Mouse (Mus musculus): ENCODE results near the gene Bod1l. TPM values are rescaled to one million over a fixed set of nuclear protein-coding genes. Genes with fewer than 3 reads are reported as not detected.

Gene Bod1l
- polyA plus RNA-seq, 1 experiment: 3.6 TPM

DNA sequence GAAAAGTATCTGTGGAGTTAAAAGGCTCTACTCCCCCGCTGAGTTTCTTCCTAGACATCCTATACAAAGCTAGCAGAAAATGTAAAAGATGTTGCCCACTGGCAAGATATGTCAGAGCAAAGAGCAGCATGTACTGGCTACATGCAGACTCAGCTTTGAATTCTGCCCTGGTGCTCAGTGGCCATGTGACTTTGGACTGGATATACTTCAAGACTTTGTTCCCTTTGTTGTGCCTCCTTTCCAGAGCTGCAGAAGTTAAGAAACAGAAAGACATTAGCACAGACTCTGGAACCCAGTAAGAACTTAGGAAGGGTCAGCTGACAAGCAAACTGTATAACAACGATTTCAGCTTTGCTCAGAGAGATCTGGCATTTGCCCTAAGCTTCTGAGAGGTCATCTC lies 14.0 kb downstream of the Bod1l start:
- DNase-seq: peak; percentile 24
- TF ChIP-seq POLR2A (IDR thresholded peaks at IDR 0.05; ENCODE audit: low read depth, low read length): no peak
- no peak for TF ChIP-seq CTCF (conservative IDR thresholded peaks at IDR 0.05; ENCODE audit: insufficient read depth, insufficient read length, low read depth, low read length)
- WGBS: 79% methylated on average over 2 of the region's 2 CpGs
- Histone ChIP-seq H3K4me1 (ENCODE audit: control insufficient read depth, insufficient read depth, low read length) (no peaks in the 10 kb centered on the region), H3K27me3 (replicated peaks; ENCODE audit: control insufficient read depth, insufficient read depth, low read length) (no peaks in the 10 kb centered on the region), H3K4me3 (ENCODE audit: insufficient read depth, low read depth, low read length) (no peak overlapping the region), H3K36me3 (ENCODE audit: control insufficient read depth, insufficient read depth, low read length) (peaks cover 11% of the 10 kb centered on the region), H3K27ac (ENCODE audit: insufficient read depth, low read depth, low read length) (no peak overlapping the region)

DNA sequence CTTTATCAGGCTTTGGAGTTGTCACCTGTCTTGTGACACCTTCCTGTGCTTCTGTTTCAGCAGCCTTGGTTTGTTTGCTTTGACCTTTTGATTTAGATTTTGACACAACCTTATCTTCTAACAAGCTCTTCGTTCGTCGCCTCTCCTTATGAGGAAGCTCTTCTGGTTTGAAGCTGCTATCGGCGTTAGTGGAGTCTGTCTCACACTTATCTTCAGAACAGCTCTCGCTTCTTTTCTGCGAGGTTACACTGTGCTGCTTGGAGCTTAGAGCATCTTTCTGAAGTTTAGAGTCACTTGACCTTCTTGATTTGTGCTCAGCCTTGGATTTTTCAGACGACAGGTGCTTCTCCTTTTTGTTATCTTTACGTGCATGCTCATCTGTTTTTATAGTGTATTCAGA lies 23.0 kb downstream of the Bod1l start:
- 95% methylated on average over 9 of the region's 9 CpGs for WGBS
- Histone ChIP-seq H3K27ac (ENCODE audit: insufficient read depth, low read depth, low read length) (no peak overlapping the region), H3K36me3 (ENCODE audit: control insufficient read depth, insufficient read depth, low read length) (peaks cover 19% of the 10 kb centered on the region), H3K4me3 (ENCODE audit: insufficient read depth, low read depth, low read length) (no peak overlapping the region), H3K27me3 (replicated peaks; ENCODE audit: control insufficient read depth, insufficient read depth, low read length) (no peaks in the 10 kb centered on the region), H3K4me1 (ENCODE audit: control insufficient read depth, insufficient read depth, low read length) (no peaks in the 10 kb centered on the region)
- no peak for DNase-seq
- TF ChIP-seq POLR2A (IDR thresholded peaks at IDR 0.05; ENCODE audit: low read depth, low read length): no peak
- TF ChIP-seq CTCF (conservative IDR thresholded peaks at IDR 0.05; ENCODE audit: insufficient read depth, insufficient read length, low read depth, low read length): no peak

DNA sequence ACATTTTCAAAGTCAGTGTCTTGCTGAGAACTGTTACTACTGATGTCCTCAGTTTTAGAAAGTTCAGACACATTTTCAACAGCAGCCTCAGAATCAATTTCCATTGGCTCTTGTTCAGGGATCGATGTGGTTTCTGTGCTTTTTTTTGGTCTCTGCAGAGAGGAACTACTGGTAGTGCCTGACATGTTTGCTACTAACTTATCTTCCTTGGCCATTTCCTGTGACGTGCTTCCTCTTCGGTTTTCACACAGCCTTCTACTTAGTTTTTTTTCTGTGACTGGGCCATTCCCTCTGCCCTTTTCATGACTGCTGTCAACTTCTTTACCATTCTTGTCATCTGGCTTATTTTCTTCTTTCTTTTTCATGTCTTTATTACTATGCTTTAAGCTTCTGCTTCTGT lies 23.6 kb downstream of the Bod1l start:
- Histone ChIP-seq H3K27me3 (replicated peaks; ENCODE audit: control insufficient read depth, insufficient read depth, low read length) (no peaks in the 10 kb centered on the region), H3K4me3 (ENCODE audit: insufficient read depth, low read depth, low read length) (no peak overlapping the region), H3K27ac (ENCODE audit: insufficient read depth, low read depth, low read length) (no peak overlapping the region), H3K4me1 (ENCODE audit: control insufficient read depth, insufficient read depth, low read length) (no peaks in the 10 kb centered on the region), H3K36me3 (ENCODE audit: control insufficient read depth, insufficient read depth, low read length) (peaks cover 18% of the 10 kb centered on the region)
- no peak for DNase-seq
- TF ChIP-seq POLR2A (IDR thresholded peaks at IDR 0.05; ENCODE audit: low read depth, low read length) (no peak), CTCF (conservative IDR thresholded peaks at IDR 0.05; ENCODE audit: insufficient read depth, insufficient read length, low read depth, low read length) (no peak)
- WGBS: 79% methylated on average over 3 of the region's 3 CpGs

DNA sequence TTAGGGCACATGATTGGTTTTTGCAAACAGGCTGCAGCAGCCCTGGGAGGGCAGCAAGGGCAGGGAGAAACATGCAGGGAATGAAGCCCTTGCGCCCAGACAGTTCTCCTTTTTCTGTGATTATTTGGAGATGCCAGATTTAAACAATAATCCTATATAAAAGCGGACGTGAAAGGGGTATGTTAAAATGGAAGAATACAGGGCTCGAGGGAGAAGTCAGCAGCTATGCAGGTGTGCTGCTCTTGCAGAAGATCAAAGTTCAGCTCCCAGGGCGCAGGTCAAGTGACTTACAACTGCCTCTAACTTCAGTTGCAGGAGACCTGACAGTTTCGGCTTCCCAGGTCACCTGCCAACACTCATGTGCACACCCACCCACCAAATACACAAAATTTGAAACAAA lies 31.6 kb downstream of the Bod1l start:
- 71% methylated on average over 6 of the region's 6 CpGs for WGBS
- H3K36me3 ChIP-seq (ENCODE audit: control insufficient read depth, insufficient read depth, low read length): peaks cover 1% of the 10 kb centered on the region
- no peaks in the 10 kb centered on the region for H3K4me1 ChIP-seq (ENCODE audit: control insufficient read depth, insufficient read depth, low read length)
- TF ChIP-seq POLR2A (IDR thresholded peaks at IDR 0.05; ENCODE audit: low read depth, low read length) (no peak), CTCF (conservative IDR thresholded peaks at IDR 0.05; ENCODE audit: insufficient read depth, insufficient read length, low read depth, low read length) (no peak)
- no peaks in the 10 kb centered on the region for H3K27me3 ChIP-seq (replicated peaks; ENCODE audit: control insufficient read depth, insufficient read depth, low read length)
- H3K4me3 ChIP-seq (ENCODE audit: insufficient read depth, low read depth, low read length): no peak overlapping the region
- H3K27ac ChIP-seq (ENCODE audit: insufficient read depth, low read depth, low read length): no peak overlapping the region
- DNase-seq: peak; percentile 8

DNA sequence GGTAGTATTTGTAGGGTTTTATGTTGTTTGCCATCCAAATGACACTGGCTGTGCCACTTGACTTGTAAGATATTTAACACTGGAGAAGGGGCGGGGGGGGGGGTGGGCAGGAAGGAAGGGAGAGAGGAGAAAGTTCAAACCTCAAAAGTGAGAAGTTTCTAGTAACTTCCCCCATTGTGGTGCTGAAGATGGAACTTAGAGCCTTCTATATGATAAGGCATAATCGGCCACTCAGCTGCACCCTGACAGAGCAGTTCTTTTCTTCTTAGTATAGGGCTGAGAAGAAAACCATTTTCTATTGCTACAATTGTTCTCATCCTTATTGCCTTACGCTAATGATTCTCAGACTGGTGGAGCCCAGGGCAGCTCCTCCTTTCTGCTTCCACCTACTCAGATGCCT lies 32.8 kb downstream of the Bod1l start:
- DNase-seq: no peak
- TF ChIP-seq POLR2A (IDR thresholded peaks at IDR 0.05; ENCODE audit: low read depth, low read length) (no peak), CTCF (conservative IDR thresholded peaks at IDR 0.05; ENCODE audit: insufficient read depth, insufficient read length, low read depth, low read length) (no peak)
- 82% methylated on average over 3 of the region's 3 CpGs for WGBS
- Histone ChIP-seq H3K36me3 (ENCODE audit: control insufficient read depth, insufficient read depth, low read length) (peaks cover 1% of the 10 kb centered on the region), H3K27me3 (replicated peaks; ENCODE audit: control insufficient read depth, insufficient read depth, low read length) (no peaks in the 10 kb centered on the region), H3K4me1 (ENCODE audit: control insufficient read depth, insufficient read depth, low read length) (no peaks in the 10 kb centered on the region), H3K4me3 (ENCODE audit: insufficient read depth, low read depth, low read length) (no peak overlapping the region), H3K27ac (ENCODE audit: insufficient read depth, low read depth, low read length) (no peak overlapping the region)

DNA sequence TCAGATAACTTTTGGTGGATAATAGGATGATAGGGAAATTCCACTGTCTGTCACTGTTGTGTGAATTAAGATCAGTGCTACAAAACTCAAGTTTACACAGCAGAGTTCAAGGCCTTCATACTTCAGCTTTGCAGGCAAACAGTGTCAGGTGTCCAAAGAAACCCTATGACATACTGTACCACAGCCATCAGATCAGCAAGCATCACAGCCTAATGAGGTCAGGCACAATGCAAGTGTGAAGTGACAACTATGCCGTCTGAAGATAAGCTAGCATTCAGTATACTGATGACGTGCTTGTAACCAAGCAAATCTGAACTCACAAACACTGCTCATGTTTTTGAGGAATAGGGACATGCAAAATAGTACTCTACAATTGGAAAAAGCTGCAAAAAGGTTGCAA lies 36.7 kb downstream of the Bod1l start:
- Histone ChIP-seq H3K27ac (ENCODE audit: insufficient read depth, low read depth, low read length) (no peak overlapping the region), H3K4me1 (ENCODE audit: control insufficient read depth, insufficient read depth, low read length) (no peaks in the 10 kb centered on the region), H3K4me3 (ENCODE audit: insufficient read depth, low read depth, low read length) (no peak overlapping the region), H3K36me3 (ENCODE audit: control insufficient read depth, insufficient read depth, low read length) (peaks cover 2% of the 10 kb centered on the region), H3K27me3 (replicated peaks; ENCODE audit: control insufficient read depth, insufficient read depth, low read length) (no peaks in the 10 kb centered on the region)
- no peak for DNase-seq
- no peak for TF ChIP-seq POLR2A (IDR thresholded peaks at IDR 0.05; ENCODE audit: low read depth, low read length)
- no peak for TF ChIP-seq CTCF (conservative IDR thresholded peaks at IDR 0.05; ENCODE audit: insufficient read depth, insufficient read length, low read depth, low read length)
- 88% methylated on average over 2 of the region's 2 CpGs for WGBS

DNA sequence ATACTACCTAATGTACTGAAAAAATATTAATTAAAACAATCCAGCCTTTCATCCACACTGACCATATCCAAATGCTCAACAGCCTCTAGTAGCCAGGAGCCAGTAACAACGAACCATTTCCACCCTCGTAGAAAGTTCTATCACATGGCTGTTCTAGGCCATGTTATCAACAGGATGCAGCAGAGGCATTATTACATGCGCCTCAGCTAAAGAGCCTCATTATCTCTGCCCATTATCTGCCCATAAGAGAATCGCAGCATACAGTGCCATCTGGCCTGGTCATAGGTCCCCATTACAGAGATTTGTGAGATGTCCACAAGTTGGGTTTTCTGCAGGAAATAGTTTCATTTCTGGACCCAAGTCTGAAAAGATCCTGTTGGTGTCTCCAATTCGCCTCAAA lies 37.9 kb downstream of the Bod1l start:
- 87% methylated on average over 5 of the region's 5 CpGs for WGBS
- no peak overlapping the region for H3K4me3 ChIP-seq (ENCODE audit: insufficient read depth, low read depth, low read length)

DNA sequence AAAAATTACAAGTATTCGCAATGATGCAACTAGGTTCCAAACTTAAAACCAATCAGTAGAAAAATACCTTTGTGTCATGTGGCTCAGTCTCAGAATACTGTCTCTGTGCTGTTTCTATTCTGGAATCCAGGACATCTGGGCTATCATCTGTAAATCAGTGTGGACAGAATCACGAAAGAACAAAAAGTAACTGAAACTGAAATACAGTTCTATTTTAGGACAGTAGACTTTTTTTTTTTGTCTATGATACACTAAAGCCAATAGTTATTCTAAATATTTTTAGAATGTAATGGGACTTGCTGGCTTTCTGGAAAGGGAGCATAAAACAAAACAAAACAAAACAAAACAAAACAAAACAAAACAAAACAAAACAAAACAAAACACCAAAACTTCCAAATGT lies 39.0 kb downstream of the Bod1l start:
- Histone ChIP-seq H3K4me1 (ENCODE audit: control insufficient read depth, insufficient read depth, low read length) (no peaks in the 10 kb centered on the region), H3K27ac (ENCODE audit: insufficient read depth, low read depth, low read length) (no peak overlapping the region), H3K36me3 (ENCODE audit: control insufficient read depth, insufficient read depth, low read length) (peaks cover 3% of the 10 kb centered on the region), H3K27me3 (replicated peaks; ENCODE audit: control insufficient read depth, insufficient read depth, low read length) (no peaks in the 10 kb centered on the region), H3K4me3 (ENCODE audit: insufficient read depth, low read depth, low read length) (no peak overlapping the region)
- 87% methylated on average over 2 of the region's 2 CpGs for WGBS
- TF ChIP-seq POLR2A (IDR thresholded peaks at IDR 0.05; ENCODE audit: low read depth, low read length) (no peak), CTCF (conservative IDR thresholded peaks at IDR 0.05; ENCODE audit: insufficient read depth, insufficient read length, low read depth, low read length) (no peak)
- no peak for DNase-seq

More for the DNA sequence above, 37.9 kb downstream of the Bod1l start:
- DNase-seq: no peak
- TF ChIP-seq CTCF (conservative IDR thresholded peaks at IDR 0.05; ENCODE audit: insufficient read depth, insufficient read length, low read depth, low read length) (no peak), POLR2A (IDR thresholded peaks at IDR 0.05; ENCODE audit: low read depth, low read length) (no peak)
- no peaks in the 10 kb centered on the region for H3K27me3 ChIP-seq (replicated peaks; ENCODE audit: control insufficient read depth, insufficient read depth, low read length)
- no peak overlapping the region for H3K27ac ChIP-seq (ENCODE audit: insufficient read depth, low read depth, low read length)
- no peaks in the 10 kb centered on the region for H3K4me1 ChIP-seq (ENCODE audit: control insufficient read depth, insufficient read depth, low read length)
- H3K36me3 ChIP-seq (ENCODE audit: control insufficient read depth, insufficient read depth, low read length): peaks cover 2% of the 10 kb centered on the region
